Mouse (Mus musculus) heart, postnatal 0 days (tissue): ENCODE results near the gene Fam193b.

ENCODE experiments used
- CTCF ChIP-seq: IDR thresholded peaks from 2 replicates; pipeline ENCODE4 v1.5.1; 2016; ENCODE audit warnings: antibody characterized with exemption, control low read depth, low read depth
- EP300 ChIP-seq: IDR thresholded peaks from 2 replicates; pipeline ENCODE4 v1.6.1; 2016; ENCODE audit warnings: antibody characterized with exemption, low read depth

- no peak for TF ChIP-seq CTCF
- TF ChIP-seq EP300: no peak
Observed at GRCm38 (mm10) chr13:55567001-55567400, 3.9 kb downstream of the Fam193b start.
